Mouse (Mus musculus) limb, embryonic 15.5 days (tissue): ENCODE measurements around the gene Clptm1. TPM values are rescaled to one million over a fixed set of nuclear protein-coding genes. Genes with fewer than 3 reads are reported as not detected.

Experiments used
- ATAC-seq: fragments of 200-750 bp; cut with Nextera tagmentation; 2 replicates; pipeline ENCODE4 v1.8.0; 2017; ENCODE audit warnings: low read depth, moderate TSS enrichment; ENCODE audit not compliant: insufficient number of reproducible peaks, low FRiP score, low TSS enrichment
- H3K27ac ChIP-seq: fragments of 300-500 bp; sonication (generic); 2 replicates; pipeline ENCODE4 v1.5.1; 2015; ENCODE audit warnings: moderate library complexity, mild to moderate bottlenecking, inconsistent platforms
- H3K27me3 ChIP-seq: fragments of 300-500 bp; sonication (generic); 2 replicates; pipeline ENCODE4 v1.6.1; 2015; ENCODE audit warnings: inconsistent platforms
- H3K36me3 ChIP-seq: fragments of 300-500 bp; sonication (generic); 2 replicates; pipeline ENCODE4 v1.6.1; 2015; ENCODE audit warnings: inconsistent platforms
- H3K4me1 ChIP-seq: fragments of 300-500 bp; sonication (generic); 2 replicates; pipeline ENCODE4 v1.6.1; 2015; ENCODE audit warnings: inconsistent platforms
- H3K4me2 ChIP-seq: fragments of 300-500 bp; sonication (generic); 2 replicates; pipeline ENCODE4 v1.6.1; 2015; ENCODE audit warnings: mild to moderate bottlenecking, inconsistent platforms
- H3K4me3 ChIP-seq: fragments of 300-500 bp; sonication (generic); 2 replicates; pipeline ENCODE4 v1.5.1; 2015; ENCODE audit warnings: mild to moderate bottlenecking, inconsistent platforms
- H3K9ac ChIP-seq: fragments of 300-500 bp; sonication (generic); 2 replicates; pipeline ENCODE4 v1.6.1; 2015; ENCODE audit warnings: inconsistent platforms
- H3K9me3 ChIP-seq: fragments of 300-500 bp; sonication (generic); 2 replicates; pipeline ENCODE4 v1.6.1; 2016; ENCODE audit warnings: inconsistent platforms
- WGBS: fragments of 180-500 bp; shearing (Covaris S2); methylation state at CpG from one replicate; pipeline ENCODE4 v1.1.7; 2015; 5-methylcytosine and 5-hydroxymethylcytosine counted together
- polyA plus RNA-seq: library from polyadenylated mRNA; unstranded; fragments of >200 nt; fragmentation: Nextera tagmentation; extraction: Ambion mirVana; gene quantifications from 2 replicates; pipeline ENCODE4 v1.2.1, GENCODE M21; 2015

Gene Clptm1
- polyA plus RNA-seq, result 73.4 and 73.8 TPM in 2 replicates

DNA sequence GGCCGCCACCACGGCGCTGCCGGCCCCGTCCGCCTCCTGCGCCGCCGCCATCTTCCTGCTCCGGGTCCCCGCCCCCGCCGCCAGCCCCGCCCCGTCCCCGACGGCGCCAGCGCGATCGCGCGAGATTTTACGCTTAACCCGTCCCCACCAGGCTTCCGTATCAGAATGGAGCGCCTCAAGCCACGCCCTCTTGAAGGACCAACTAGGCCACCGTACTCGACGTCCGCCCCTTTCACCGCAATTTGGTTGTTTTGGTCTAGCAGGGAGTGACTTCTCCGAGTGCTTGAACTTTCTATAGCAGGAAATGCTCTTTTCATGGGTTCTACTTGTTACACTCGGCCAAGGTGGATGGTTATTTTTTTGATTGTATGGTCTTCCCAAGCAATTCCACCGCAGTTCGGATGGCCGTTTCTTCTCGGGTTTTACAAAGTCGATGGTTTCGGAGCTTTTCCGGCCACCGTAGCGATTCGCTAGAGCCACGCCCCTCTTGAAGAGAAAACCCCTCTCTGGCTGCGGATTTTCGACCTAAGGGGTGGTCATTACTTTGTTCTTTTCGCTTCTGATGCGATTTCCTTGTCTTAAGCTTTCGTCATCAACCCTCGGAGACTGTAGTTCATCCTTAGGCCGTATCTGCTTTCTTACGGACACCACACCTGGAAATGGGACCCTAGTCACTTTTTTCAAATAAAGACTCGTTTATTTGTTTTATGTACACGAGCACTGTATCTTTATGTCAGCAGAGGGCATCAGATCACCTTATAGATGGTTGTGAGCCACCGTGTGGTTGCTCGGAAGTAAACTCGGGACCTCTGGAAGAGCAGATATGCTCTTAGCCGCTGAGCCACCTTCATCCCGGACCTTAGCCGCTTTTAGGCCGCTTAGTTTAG is at the start of gene Clptm1:
TSS of gene Clptm1 (minus strand) at position 79 of the 887 bp plus-strand sequence.
- WGBS, result under 1% methylated on average over 52 of the region's 63 CpGs
- Histone ChIP-seq H3K27me3 (no peaks in the 10 kb centered on the region), H3K9ac (peak within 1 kb of the TSS; percentile 100), H3K9me3 (no peaks in the 10 kb centered on the region), H3K4me3 (peak within 1 kb of the TSS; percentile 100), H3K27ac (peak within 1 kb of the TSS; percentile 96), H3K4me1 (peaks cover 25% of the 10 kb centered on the region), H3K36me3 (peaks cover 11% of the 10 kb centered on the region), H3K4me2 (peak within 1 kb of the TSS; percentile 88)
- peak; percentile 85 for ATAC-seq

DNA sequence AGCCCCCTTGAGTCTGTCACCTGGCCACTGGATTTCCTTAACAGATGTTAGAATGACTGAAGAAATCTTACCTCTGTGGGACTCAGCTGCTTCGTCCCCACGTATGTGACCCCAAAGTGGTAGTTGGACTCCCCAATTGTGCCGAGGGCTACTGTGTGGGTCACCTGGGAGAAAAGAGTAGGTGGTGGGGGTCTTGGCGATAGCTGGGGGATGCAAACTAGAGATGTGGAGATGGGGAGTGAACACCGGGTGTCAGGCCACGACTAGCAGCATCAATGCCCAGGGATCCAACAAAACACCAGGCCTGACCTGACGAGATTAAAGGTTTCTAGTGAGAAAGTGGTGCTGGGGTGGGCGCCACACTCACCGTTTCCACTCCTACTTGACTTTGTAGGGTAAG is 48.8 kb upstream of the Clptm1 start:
- Histone ChIP-seq H3K27ac (no peak overlapping the region), H3K36me3 (peaks cover 55% of the 10 kb centered on the region), H3K27me3 (no peaks in the 10 kb centered on the region), H3K4me3 (no peak overlapping the region), H3K4me1 (peaks cover 24% of the 10 kb centered on the region), H3K9me3 (no peaks in the 10 kb centered on the region), H3K4me2 (no peak overlapping the region), H3K9ac (no peak overlapping the region)
- 87% methylated on average over 9 of the region's 9 CpGs for WGBS
- ATAC-seq, result no peak

DNA sequence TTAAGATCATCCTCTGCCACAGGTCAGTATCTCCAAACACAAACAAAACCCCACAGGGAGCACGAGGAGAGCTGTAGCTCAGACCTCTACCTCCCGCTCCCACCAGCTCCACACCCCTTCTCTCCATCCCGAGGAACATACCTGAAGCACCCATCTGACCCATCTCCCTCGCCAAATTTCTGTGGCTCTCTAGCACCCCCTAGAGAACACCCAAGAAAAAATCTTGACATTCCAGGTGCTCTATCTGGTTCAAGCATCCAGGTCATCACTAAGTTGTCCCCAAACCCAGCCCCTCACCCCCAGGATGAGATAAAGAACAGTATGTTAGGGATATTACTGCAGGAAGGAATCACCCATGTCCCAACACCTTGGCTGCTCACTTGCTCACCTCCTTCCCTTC is 48.4 kb upstream of the Clptm1 start:
- WGBS, result 42% methylated on average over 4 of the region's 4 CpGs
- no peaks in the 10 kb centered on the region for H3K27me3 ChIP-seq
- no peak for ATAC-seq
- H3K9ac ChIP-seq, result no peak overlapping the region
- H3K4me1 ChIP-seq, result peaks cover 24% of the 10 kb centered on the region
- H3K9me3 ChIP-seq, result no peaks in the 10 kb centered on the region
- H3K27ac ChIP-seq, result no peak overlapping the region
- no peak overlapping the region for H3K4me2 ChIP-seq
- H3K4me3 ChIP-seq, result no peak overlapping the region
- peaks cover 57% of the 10 kb centered on the region for H3K36me3 ChIP-seq

DNA sequence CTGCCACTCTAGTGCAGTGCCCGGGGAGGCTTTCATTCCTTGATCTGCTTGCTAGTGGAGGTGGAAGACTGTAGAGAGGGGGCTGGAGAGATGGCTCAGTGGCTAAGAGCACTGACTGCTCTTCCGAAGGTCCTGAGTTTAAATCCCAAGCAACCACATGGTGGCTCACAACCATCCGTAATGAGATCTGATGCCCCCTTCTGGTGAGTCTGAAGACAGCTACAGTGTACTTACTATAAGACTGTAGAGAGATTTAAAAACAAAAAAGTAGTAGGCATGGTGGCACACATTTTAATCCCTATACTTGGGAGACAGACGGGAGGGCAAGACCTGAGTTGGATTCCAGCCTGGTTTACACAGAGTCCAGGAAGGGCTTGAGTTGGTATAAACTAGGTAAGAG is 47.6 kb upstream of the Clptm1 start:
- Histone ChIP-seq H3K4me3 (no peak overlapping the region), H3K27ac (no peak overlapping the region), H3K9ac (no peak overlapping the region), H3K4me1 (peaks cover 24% of the 10 kb centered on the region), H3K4me2 (no peak overlapping the region), H3K27me3 (no peaks in the 10 kb centered on the region), H3K36me3 (peaks cover 61% of the 10 kb centered on the region), H3K9me3 (no peaks in the 10 kb centered on the region)
- no peak for ATAC-seq
- 74% methylated on average over 4 of the region's 4 CpGs for WGBS

DNA sequence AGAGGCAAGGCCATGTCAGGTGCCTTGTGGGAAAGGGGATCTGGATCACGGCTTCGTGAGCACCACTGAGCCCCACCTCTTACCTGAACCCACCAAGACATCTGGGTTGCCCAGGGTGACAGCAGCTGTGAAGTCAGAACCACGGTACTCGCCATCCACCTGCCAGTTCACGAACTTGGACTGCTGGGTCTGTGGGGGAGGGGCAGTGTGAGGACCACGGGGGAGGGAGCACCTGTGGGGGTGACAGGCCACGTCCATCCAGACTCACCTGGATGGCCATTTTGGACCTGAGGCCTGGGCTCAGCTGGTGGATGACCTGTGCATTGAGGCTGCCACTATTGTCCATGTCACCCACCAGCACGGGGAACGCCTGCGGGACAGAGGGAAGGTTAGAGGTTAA is 45.8 kb upstream of the Clptm1 start:
- peaks cover 65% of the 10 kb centered on the region for H3K36me3 ChIP-seq
- H3K4me1 ChIP-seq, result peaks cover 16% of the 10 kb centered on the region
- H3K9me3 ChIP-seq, result no peaks in the 10 kb centered on the region
- no peak overlapping the region for H3K4me3 ChIP-seq
- H3K27me3 ChIP-seq, result no peaks in the 10 kb centered on the region
- no peak for ATAC-seq
- no peak overlapping the region for H3K9ac ChIP-seq
- no peak overlapping the region for H3K27ac ChIP-seq
- H3K4me2 ChIP-seq, result no peak overlapping the region
- 89% methylated on average over 10 of the region's 10 CpGs for WGBS

DNA sequence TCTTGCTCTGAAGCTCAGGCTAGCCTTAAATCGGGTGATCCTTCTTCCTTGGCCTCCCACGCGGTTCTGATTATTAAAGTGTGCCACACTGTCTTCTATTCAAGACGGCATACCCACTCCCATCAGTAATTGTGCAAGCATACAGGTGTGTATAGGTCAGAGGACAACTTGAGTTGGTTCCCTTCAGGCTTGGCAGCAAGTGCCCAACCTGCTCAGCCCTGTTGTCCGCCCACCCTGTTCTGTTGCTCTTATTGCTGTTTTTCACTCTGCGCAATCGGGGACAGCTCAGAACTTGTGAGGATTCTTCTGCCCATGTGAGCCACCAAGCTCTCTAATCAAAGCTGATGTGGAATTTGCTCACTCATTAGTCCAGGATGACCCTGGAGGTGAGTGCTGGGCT is 40.4 kb upstream of the Clptm1 start:
- no peaks in the 10 kb centered on the region for H3K9me3 ChIP-seq
- H3K4me3 ChIP-seq, result no peak overlapping the region
- no peak overlapping the region for H3K9ac ChIP-seq
- no peak for ATAC-seq
- peaks cover 12% of the 10 kb centered on the region for H3K4me1 ChIP-seq
- peaks cover 67% of the 10 kb centered on the region for H3K36me3 ChIP-seq
- no peak overlapping the region for H3K4me2 ChIP-seq
- 92% methylated on average over 7 of the region's 7 CpGs for WGBS
- no peaks in the 10 kb centered on the region for H3K27me3 ChIP-seq
- no peak overlapping the region for H3K27ac ChIP-seq

DNA sequence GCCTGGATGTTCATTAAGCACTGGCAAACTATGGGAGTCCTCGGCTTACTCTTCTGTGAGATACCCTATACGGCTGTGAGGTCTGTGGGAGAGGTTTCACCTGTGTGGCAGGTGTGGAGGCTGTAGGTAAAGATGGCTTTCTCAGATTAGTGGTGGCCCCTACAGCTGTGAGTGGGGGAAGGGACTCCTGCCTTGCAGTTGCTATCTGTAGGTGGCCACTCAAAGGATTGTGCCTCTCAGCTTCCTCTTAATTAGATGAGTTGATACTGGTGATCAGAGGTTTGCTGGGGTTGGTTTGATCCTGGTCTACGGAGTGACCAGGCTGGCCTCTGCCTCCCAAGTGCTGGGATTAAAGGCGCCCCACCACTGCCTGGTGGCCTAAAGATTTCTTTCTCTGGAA is 39.6 kb upstream of the Clptm1 start:
- no peaks in the 10 kb centered on the region for H3K9me3 ChIP-seq
- no peak overlapping the region for H3K9ac ChIP-seq
- WGBS, result 91% methylated on average over 4 of the region's 4 CpGs
- peaks cover 61% of the 10 kb centered on the region for H3K36me3 ChIP-seq
- H3K27me3 ChIP-seq, result no peaks in the 10 kb centered on the region
- no peak overlapping the region for H3K27ac ChIP-seq
- H3K4me1 ChIP-seq, result peaks cover 15% of the 10 kb centered on the region
- H3K4me3 ChIP-seq, result no peak overlapping the region
- ATAC-seq, result no peak
- no peak overlapping the region for H3K4me2 ChIP-seq

DNA sequence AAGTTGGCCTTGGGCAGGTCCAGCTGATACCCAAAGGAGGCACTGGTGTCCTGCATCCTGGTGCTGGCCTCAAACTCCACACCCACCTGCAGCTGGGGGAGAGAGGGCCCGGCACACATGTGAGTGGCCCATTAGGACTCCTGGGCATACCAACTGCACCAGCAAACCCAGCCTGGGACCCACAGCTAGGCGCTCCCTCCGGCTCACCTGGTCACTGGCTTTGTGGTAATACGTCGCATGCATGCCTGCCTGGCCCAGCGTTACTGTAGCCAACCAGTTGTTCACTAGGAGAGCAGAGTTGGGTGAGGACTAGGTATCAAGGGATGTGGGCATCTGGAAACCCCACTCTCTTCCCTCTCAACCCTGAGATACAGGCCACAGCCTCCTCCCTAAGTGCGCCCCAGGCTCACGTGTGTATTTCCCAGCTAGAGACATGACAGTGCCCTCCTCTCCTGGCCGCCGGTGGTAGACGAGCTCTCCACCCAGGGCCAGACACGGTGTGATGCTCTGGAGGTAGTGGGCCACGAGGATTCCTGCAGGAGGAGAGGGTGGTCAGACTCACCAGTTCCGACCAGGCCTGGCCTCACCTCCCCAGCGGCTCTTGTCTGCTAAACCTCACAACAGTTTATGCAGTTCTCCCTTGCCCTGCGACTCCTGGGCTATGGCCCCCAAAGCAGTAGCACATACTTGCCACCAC is 38.2 kb upstream of the Clptm1 start:
- 89% methylated on average over 16 of the region's 16 CpGs for WGBS
- H3K9me3 ChIP-seq, result no peaks in the 10 kb centered on the region
- H3K36me3 ChIP-seq, result peaks cover 50% of the 10 kb centered on the region
- H3K9ac ChIP-seq, result no peak overlapping the region
- H3K4me2 ChIP-seq, result no peak overlapping the region
- no peak overlapping the region for H3K4me3 ChIP-seq
- ATAC-seq, result no peak
- peaks cover 30% of the 10 kb centered on the region for H3K4me1 ChIP-seq
- no peak overlapping the region for H3K27ac ChIP-seq
- no peaks in the 10 kb centered on the region for H3K27me3 ChIP-seq

DNA sequence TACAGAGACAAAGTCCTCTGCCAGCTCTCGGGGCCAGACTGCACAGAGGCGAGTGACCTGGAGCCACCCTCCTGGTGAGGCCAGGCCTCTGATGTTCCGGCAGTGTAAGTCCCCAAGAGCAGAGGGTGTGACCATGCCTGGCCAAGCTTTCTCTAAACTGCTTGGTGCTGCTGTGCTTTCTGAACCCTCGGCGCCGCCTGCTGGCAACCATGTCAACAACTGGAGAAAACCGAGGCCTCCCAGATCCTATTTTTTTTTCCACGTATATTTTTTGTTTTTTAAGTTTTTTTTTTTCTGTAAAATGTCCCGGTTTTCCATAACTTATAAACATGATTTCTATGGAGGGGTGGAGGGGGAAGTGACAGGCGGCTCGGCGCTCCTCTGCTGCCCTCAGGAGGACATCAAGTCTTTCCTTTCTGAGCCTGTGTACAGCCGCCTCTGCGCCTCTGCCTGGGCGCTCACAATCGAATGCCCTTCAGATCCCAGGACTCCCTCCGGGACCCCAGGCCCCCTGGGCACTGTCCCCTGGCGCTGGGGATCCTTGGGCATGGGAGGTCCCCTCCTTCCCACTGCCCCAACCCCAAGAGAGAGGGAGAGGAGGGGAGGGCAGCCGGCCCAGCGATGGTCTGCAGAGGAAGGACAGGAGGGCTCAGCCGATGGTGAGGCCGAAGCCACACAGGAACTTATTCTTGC is 36.4 kb upstream of the Clptm1 start:
- Histone ChIP-seq H3K4me3 (no peak overlapping the region), H3K27ac (peak overlapping the region; percentile 73), H3K27me3 (no peaks in the 10 kb centered on the region), H3K4me2 (no peak overlapping the region), H3K9me3 (no peaks in the 10 kb centered on the region; the same call in 1 of the 2 replicates), H3K9ac (no peak overlapping the region), H3K4me1 (peaks cover 32% of the 10 kb centered on the region), H3K36me3 (peaks cover 42% of the 10 kb centered on the region)
- 0 out of 2 replicates have a peak, but pooled peaks have one; percentile 31 for ATAC-seq
- WGBS, result 35% methylated on average over 22 of the region's 22 CpGs

DNA sequence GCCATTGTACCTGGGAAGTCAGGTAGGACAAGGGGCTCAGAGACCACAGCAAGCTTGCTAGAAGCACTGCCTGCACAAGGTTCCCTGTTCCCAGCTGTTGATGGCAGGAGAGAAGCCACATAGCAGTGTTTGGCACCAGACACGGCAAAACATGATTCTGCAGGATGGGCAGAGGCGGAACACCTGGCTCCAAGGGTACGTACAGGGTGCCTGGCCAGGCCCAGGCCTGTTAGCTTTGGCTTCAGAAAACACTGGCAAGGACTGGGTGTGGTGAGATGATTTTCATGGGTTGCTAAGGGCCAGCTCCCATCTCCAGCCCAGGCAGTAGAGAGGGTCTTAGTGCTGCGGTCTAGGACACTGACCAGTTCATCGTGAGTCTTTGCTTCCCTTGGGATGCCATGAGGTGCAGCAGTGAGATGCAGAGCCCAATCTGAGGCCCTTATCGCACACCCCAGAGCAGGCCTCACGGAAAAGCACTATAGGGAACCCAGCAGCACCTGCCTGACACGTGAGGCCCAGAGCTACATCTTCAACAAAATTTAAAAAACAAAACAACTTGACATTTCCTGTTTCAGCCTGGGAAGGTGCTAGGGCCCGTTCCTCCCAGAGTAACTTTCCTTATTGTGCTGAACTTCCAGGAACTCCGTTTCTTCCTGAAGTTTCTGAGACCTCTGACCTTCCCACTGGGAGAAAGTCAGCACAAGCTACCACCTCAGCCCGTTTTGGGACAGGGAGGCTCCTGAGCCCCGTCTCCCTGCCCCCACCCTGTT is 35.7 kb upstream of the Clptm1 start:
- Histone ChIP-seq H3K4me2 (no peak overlapping the region), H3K27ac (peak overlapping the region; percentile 58), H3K4me1 (peaks cover 32% of the 10 kb centered on the region), H3K4me3 (no peak overlapping the region), H3K27me3 (no peaks in the 10 kb centered on the region), H3K36me3 (peaks cover 42% of the 10 kb centered on the region), H3K9me3 (no peaks in the 10 kb centered on the region; the same call in 1 of the 2 replicates), H3K9ac (no peak overlapping the region)
- WGBS, result 60% methylated on average over 12 of the region's 12 CpGs
- ATAC-seq, result no peak

DNA sequence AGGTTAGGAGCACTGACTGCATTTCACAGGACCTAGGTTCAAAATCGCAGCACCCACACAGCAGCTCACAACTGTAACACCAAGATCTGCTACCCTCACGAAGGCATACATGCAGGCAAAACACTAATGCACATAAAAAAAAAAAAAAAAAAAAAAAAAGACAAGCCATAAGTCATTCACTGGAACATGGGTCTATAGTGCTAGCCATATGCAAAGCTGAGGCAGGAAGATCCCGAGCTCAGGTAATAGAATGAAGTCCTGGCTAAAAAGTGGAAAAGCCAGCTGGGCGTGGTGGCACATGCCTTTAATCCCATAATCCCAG is 35.0 kb upstream of the Clptm1 start:
- Histone ChIP-seq H3K9ac (no peak overlapping the region), H3K4me3 (no peak overlapping the region), H3K4me2 (no peak overlapping the region), H3K4me1 (peaks cover 32% of the 10 kb centered on the region), H3K9me3 (no peaks in the 10 kb centered on the region; the same call in 1 of the 2 replicates), H3K27me3 (no peaks in the 10 kb centered on the region), H3K27ac (peak overlapping the region; percentile 47), H3K36me3 (peaks cover 40% of the 10 kb centered on the region)
- ATAC-seq, result no peak
- whole genome bisulfite sequencing, result 78% methylated on average over 4 of the region's 4 CpGs
